Comparison of ENCODE assay signal across 7 mouse cellular contexts in genomic region chr3:106722028-106722945, GRCm38 (mm10). TPM values are rescaled to one million over a fixed set of nuclear protein-coding genes. Genes with fewer than 3 reads are reported as not detected.
DNase-seq lines count a peak whose midpoint lies in the region; ATAC-seq and TF ChIP-seq lines count a peak whose summit lies in the region.

No protein-coding gene starts in this region.

- 2% methylated on average over 33 of the region's 33 CpGs for WGBS in embryonic facial prominence, embryonic 10.5 days
- 1% methylated on average over 33 of the region's 33 CpGs for WGBS in intestine, postnatal 0 days
- WGBS in midbrain, embryonic 12.5 days = 4% methylated on average over 33 of the region's 33 CpGs
- WGBS in small intestine, adult 2 months = under 1% methylated on average over 33 of the region's 33 CpGs

- no peaks in the 10 kb centered on the region; the same call in 1 of the 2 replicates for H3K27me3 ChIP-seq in embryonic facial prominence, embryonic 10.5 days (replicated peaks; ENCODE audit: low read depth, poor library complexity, severe bottlenecking)
- H3K27me3 ChIP-seq in intestine, postnatal 0 days (replicated peaks; ENCODE audit: control insufficient read depth, insufficient read depth, low read length) = no peaks in the 10 kb centered on the region
- H3K27me3 ChIP-seq in midbrain, embryonic 12.5 days = no peaks in the 10 kb centered on the region
- no peaks in the 10 kb centered on the region for H3K27me3 ChIP-seq in small intestine, adult 2 months (ENCODE audit: control insufficient read depth, insufficient read depth, low read length)

- H3K9me3 ChIP-seq in embryonic facial prominence, embryonic 10.5 days = peaks cover 7% of the 10 kb centered on the region
- H3K9me3 ChIP-seq in intestine, postnatal 0 days (ENCODE audit: control insufficient read depth) = no peaks in the 10 kb centered on the region
- H3K9me3 ChIP-seq in midbrain, embryonic 12.5 days = peaks cover 4% of the 10 kb centered on the region

- ATAC-seq in intestine, postnatal 0 days = peak; percentile 96
- ATAC-seq in midbrain, embryonic 12.5 days (ENCODE audit: low FRiP score, low read depth) = peak; percentile 94

- H3K4me2 ChIP-seq in intestine, postnatal 0 days (replicated peaks; ENCODE audit: low read depth) = peak overlapping the region; percentile 73
- peak overlapping the region; percentile 59 for H3K4me2 ChIP-seq in midbrain, embryonic 12.5 days (replicated peaks)

- intact Hi-C loops in left cerebral cortex, postnatal 4 days (cut with DNase I) = no loop called here

- H3K4me1 ChIP-seq in embryonic facial prominence, embryonic 10.5 days = 0 out of 2 replicates have a peak, but pooled peaks cover 2% of the 10 kb centered on the region
- no peaks in the 10 kb centered on the region for H3K4me1 ChIP-seq in intestine, postnatal 0 days (replicated peaks; ENCODE audit: control insufficient read depth, insufficient read depth, low read length)
- 0 out of 2 replicates have a peak, but pooled peaks cover 4% of the 10 kb centered on the region for H3K4me1 ChIP-seq in midbrain, embryonic 12.5 days
- H3K4me1 ChIP-seq in small intestine, adult 2 months (ENCODE audit: control insufficient read depth, insufficient read depth, insufficient read length, low read length) = no peaks in the 10 kb centered on the region

- TF ChIP-seq CTCF in intestine, postnatal 0 days (IDR thresholded peaks at IDR 0.05; ENCODE audit: low read depth) = peak; percentile 60
- TF ChIP-seq CTCF in small intestine, adult 2 months (IDR thresholded peaks at IDR 0.05; ENCODE audit: extremely low read depth, insufficient read length, insufficient replicate concordance, low read depth, low read length) = no peak

- peak; percentile 85 for DNase-seq in adrenal gland, postnatal 10 days
- peak; percentile 87 for DNase-seq in embryonic facial prominence, embryonic 10.5 days (ENCODE audit: low spot score)
- DNase-seq in gonadal fat pad, adult 2 months (ENCODE audit: low read depth) = peak; percentile 49
- peak; percentile 81 for DNase-seq in left cerebral cortex, postnatal 4 days

- H3K4me3 ChIP-seq in embryonic facial prominence, embryonic 10.5 days = peak overlapping the region; percentile 77
- H3K4me3 ChIP-seq in intestine, postnatal 0 days (ENCODE audit: low read depth, low read length) = peak overlapping the region; percentile 64
- peak overlapping the region; percentile 65 for H3K4me3 ChIP-seq in midbrain, embryonic 12.5 days
- peak overlapping the region; percentile 94 for H3K4me3 ChIP-seq in small intestine, adult 2 months (ENCODE audit: low read depth, low read length)

- H3K36me3 ChIP-seq in embryonic facial prominence, embryonic 10.5 days (replicated peaks) = peaks cover 2% of the 10 kb centered on the region; the same call in 1 of the 2 replicates
- no peaks in the 10 kb centered on the region for H3K36me3 ChIP-seq in intestine, postnatal 0 days (ENCODE audit: control insufficient read depth, insufficient read depth)
- H3K36me3 ChIP-seq in midbrain, embryonic 12.5 days = no peaks in the 10 kb centered on the region
- no peaks in the 10 kb centered on the region for H3K36me3 ChIP-seq in small intestine, adult 2 months (ENCODE audit: control insufficient read depth, insufficient read depth, low read length)

- H3K9ac ChIP-seq in intestine, postnatal 0 days (ENCODE audit: low read depth, low read length) = peak overlapping the region; percentile 72
- H3K9ac ChIP-seq in midbrain, embryonic 12.5 days (replicated peaks) = peak overlapping the region; percentile 60

- H3K27ac ChIP-seq in embryonic facial prominence, embryonic 10.5 days (replicated peaks) = peak overlapping the region; percentile 86
- H3K27ac ChIP-seq in intestine, postnatal 0 days (ENCODE audit: low read depth, low read length) = peak overlapping the region; percentile 98
- H3K27ac ChIP-seq in midbrain, embryonic 12.5 days (replicated peaks) = peak overlapping the region; percentile 85
- H3K27ac ChIP-seq in small intestine, adult 2 months (ENCODE audit: insufficient read depth, low read depth, low read length) = peak overlapping the region; percentile 96

- TF ChIP-seq POLR2A in small intestine, adult 2 months (IDR thresholded peaks at IDR 0.05; ENCODE audit: low read depth, low read length) = peak; percentile 38; the same call in 1 of the 2 replicates

RNA-seq across cellular contexts. Expression of gene Lrif1, which starts 37.5 kb away (rescaled TPM):
- 10 to 100 TPM; 14.5 to 18.5 TPM for total RNA-seq in adrenal gland, postnatal 10 days (2021)
- polyA plus RNA-seq in embryonic facial prominence, embryonic 10.5 days (2016; fragmentation: Nextera tagmentation; extraction: Ambion mirVana) = 13.9 and 14.5 TPM in 2 replicates
- polyA plus RNA-seq in gonadal fat pad, adult 2 months (2012; rRNA removed) = 4.0 and 5.1 TPM in 2 replicates
- 12.1 and 13.8 TPM in 2 replicates for polyA plus RNA-seq in intestine, postnatal 0 days (2015; fragmentation: Nextera tagmentation; extraction: Ambion mirVana)
- total RNA-seq in left cerebral cortex, postnatal 4 days (2021) = 10 to 100 TPM; 22.0 to 22.6 TPM
- 19.5 and 20.2 TPM in 2 replicates for polyA plus RNA-seq in midbrain, embryonic 12.5 days (2016; fragmentation: Nextera tagmentation; extraction: Ambion mirVana)
- 0.15 and 0.42 TPM in 2 replicates for polyA plus RNA-seq in small intestine, adult 2 months (2012; rRNA removed)

Comparison
In these comparisons a context has a peak if more than half of its experiments do, and no peak if none do; other contexts are left out.
1. Peak in every context shown above with its lines: DNase-seq, ATAC-seq, H3K4me3 ChIP-seq and H3K27ac ChIP-seq.